Mouse (Mus musculus): ENCODE data around the gene Scyl1.

The Scyl1 gene

DNA sequence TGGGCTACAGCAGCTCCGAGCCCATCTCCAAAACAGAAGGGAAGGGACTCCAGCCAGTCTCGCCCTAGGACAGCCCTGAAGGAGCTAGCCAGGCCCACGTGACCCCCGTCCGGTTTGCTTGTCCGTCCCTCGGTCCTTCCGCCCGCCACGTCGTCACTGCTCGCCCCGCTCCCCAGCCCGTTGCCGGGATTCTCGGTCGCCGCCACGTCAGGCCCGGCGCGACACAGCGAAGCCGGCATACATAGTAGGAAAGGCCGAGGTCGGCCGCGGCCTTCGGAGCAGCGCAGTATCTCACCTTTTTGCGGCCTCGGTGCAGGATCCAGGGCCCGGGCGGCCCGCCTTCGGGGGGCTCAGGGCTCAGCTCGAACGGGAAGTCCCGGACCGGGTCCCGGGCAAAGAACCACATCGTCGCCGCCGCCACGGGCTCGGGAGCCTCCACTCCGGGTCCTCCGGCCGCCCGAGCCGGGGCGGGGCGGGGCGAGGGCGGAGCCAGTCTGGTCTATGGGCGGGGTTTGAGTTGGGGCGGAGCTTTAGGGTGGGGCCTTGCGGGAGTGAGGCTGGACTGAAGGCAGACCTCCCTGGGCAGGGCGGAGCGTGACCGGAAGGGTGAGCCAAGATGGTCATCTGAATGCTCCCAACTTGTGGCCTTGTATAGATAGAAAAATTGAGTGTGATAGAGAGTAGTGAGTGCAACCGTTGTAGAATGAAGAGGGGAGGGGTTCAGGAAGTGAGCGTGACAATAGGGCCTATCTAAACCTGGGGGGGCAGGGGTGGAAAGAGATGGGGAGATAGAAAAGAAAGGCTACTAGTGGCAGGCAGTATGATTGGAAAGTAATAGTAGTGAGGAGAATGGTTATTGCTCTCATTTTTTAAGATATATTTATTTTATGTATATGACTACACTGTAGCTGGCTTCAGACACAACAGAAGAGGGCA, at the start of gene Scyl1:
Gene Scyl1 (minus strand): TSS at position 495 of the 936 bp plus-strand sequence.
- peak; percentile 97 to 98 for DNase-seq

GRCm38 (mm10) chr19:5819549-5819948, 48.3 kb upstream of the Scyl1 start:
- peak; percentile 53 for DNase-seq

- no peak for DNase-seq
Observed at GRCm38 (mm10) chr19:5818590-5818977, 47.4 kb upstream of the Scyl1 start.

- DNase-seq = peak; percentile 89
Observed at GRCm38 (mm10) chr19:5817703-5818589, 46.7 kb upstream of the Scyl1 start.

DNA sequence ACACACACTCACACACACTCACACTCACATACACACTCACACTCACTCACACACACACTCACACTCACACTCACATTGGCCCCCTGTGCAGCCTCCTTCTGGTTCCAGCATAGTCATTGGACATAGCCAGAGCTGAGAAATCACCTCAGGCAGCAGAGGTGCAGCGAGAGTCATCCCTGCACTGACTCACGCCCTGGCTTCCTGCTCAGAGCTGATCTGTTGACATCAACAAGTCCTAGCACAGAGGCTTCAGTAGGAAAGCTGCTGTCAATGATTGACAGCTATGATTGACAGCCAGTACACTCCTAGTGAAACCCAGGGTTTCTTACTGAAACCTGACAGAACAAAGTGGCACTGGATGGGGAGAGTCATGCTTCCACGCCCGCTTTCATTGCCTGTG, 44.7 kb upstream of the Scyl1 start:
- DNase-seq = no peak

GRCm38 (mm10) chr19:5815010-5815409, 43.8 kb upstream of the Scyl1 start:
- no peak for DNase-seq

GRCm38 (mm10) chr19:5814048-5814447, 42.8 kb upstream of the Scyl1 start:
- DNase-seq = peak in 1 of 2 experiments; percentile 13

GRCm38 (mm10) chr19:5813567-5813966, 42.3 kb upstream of the Scyl1 start:
- no peak for DNase-seq

GRCm38 (mm10) chr19:5811771-5812504, 40.7 kb upstream of the Scyl1 start:
- DNase-seq = no peak

DNA sequence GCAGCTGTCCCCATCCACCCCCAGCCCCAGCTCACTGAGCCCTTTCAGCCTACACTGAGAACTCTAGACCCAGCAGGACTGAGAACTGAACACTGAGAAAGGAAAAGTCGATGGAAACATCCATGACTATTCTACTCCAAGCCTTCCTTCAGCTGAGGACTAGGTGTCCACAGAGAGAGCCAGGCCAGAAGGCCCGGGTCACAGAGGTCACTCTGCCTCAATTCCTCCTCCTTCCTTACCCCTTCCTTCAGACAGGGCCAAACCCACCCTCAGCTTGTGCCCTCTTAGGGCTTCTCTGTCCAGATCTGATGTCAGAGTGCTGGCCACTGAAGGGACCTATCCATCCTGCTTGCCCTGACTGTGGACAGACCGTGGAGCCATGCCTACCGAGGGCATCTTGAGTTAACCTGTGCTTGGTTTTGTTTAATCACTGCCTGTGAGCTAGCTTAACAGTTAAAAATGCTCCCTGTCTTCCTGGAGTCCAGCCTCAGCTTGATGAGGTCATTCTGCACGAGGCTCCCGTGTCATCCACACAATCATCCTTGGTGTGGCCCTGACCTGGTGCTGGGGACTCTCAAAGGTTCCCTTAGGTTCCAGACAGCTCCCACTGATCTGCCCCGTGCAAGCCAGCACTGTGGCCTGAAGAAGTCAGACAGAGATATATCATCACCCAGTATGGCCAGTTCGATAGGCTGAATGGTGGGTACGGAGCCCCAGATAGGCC, 39.8 kb upstream of the Scyl1 start:
- DNase-seq = no peak

- DNase-seq = no peak
Observed at GRCm38 (mm10) chr19:5810103-5810839, 39.1 kb upstream of the Scyl1 start.

- DNase-seq = no peak
Observed at GRCm38 (mm10) chr19:5809712-5810089, 38.5 kb upstream of the Scyl1 start.

- DNase-seq = no peak
Observed at GRCm38 (mm10) chr19:5808955-5809711, 37.9 kb upstream of the Scyl1 start.

DNA sequence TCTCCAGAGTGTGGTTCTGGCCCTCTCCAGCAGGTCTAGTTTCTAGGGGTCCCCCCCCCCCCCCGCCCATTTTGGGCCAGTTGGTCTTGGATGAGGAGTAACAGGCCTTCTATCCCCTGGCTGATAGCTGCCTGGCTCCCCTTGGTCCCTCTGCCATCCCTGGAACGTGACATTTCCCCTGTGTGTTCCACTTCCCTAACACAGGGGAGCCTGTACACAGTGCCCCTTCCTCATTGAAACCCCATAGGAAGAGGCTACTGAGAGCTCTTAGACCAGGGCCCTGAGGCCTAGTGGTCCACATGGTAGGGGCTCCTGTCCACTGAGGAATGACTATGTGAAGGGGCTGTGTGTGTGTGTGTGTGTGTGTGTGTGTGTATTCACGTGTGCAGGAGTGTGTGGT, 36.5 kb upstream of the Scyl1 start:
- no peak for DNase-seq

DNA sequence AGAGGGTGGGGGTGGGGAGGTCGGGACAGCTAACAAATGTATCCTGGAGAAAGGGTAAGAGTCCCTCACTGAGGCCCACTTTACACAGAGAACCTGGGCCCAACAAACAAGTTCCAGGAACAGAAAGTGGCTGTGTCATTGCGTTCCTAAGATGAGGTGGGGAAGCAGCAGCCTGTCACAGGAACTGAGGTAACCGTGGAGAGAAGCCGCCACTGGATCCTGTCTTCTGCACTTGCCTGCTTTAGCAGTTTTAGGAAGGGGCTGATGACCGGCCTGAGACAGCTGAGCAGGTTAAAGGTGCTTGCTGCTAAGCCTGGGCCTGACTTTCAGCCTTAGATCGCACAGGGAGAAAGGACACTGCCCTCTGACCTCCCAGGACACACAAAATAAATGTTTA, 35.6 kb upstream of the Scyl1 start:
- DNase-seq = no peak

DNA sequence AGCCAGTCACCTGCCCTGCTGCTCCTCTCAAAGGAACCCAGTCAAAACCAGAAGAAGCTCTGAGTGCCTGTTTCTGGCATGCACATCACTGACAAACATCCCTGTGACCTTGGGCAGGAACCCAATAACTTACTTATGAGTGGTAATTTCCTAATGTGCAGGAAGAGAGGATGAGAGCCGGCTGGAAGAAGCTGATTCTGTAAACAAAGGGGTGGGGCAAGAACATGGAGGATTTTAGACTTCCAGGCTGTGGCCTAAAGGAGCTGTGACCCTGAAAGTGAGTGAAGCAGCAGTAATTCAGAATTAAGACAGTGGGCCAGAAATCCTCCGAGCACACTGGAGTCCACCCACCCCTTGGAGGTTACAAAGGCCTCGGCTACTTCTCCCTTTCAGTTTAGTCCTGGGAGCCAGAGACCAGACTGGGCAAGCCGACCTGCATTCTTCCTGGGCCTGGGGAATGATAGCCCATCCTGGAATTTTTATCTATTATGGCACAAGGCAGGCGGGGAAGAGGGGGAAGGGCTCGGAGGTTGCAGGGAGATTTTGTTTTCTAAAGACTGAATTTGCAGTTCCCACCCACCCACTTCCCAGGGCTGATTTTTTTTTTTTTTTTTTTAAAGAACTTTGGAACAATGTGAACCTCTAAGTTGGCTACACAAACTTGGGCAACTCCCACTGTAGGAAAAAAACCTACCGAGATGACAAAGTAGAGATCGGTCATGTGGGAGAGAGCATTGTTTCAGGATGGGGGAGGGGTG, 35.0 kb upstream of the Scyl1 start:
- no peak for DNase-seq

GRCm38 (mm10) chr19:5804371-5804899, 33.2 kb upstream of the Scyl1 start:
- DNase-seq = peak; percentile 51 to 61

- DNase-seq = no peak
Observed at GRCm38 (mm10) chr19:5803881-5804279, 32.7 kb upstream of the Scyl1 start.

- DNase-seq = peak; percentile 99 to 100
Observed at GRCm38 (mm10) chr19:5803041-5803880, 32.0 kb upstream of the Scyl1 start.

Measured in B cell, adult 2 months (primary cell).